Mouse (Mus musculus): ENCODE measurements around the gene Procr. TPM values are rescaled to one million over a fixed set of nuclear protein-coding genes. Genes with fewer than 3 reads are reported as not detected.

Procr gene
- total RNA-seq, 2 experiments from 2014 or later, result 20.6 to 34.4 TPM

DNA sequence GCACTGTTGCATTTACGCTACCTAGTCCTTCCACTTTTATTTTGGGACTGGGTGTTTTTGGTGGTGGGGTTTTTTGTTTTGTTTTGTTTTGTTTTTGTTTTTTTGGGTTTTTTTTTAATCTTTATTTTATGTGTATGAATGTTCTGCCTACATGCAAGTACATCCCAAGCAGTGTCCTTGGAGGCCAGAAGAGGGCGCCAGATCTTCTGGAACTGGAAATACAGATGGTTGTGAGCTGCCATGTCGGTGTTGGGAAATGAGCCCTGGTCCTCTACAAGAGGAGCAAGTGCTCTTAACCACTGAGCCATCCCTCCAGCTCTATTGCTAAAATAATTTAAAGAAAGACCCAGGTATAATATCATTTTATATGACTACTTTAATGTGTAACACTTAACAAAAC lies 51.8 kb downstream of the Procr start:
- no peak for DNase-seq

DNA sequence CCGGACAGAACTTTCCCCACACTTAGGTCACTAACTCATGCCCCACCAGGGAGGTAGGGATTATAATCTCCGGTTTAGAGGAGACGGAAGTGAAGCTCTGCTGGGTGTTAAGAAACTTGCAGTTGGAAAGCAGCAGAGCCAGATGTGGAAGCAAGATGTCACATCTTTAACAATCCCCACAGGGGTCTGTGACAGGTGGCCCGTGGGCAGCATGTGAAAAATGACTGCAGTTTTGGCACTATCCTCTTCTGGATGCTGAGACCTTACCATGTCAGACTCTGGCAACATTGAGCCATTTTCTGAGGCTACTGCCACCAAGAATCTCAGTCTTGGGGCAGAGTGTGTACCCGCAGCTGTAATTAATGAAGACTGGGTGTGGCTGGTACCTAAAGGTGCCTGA lies 53.1 kb downstream of the Procr start:
- DNase-seq, result no peak

Other genes with a start within 250 kb of the Procr start
- 10 to 100 TPM; 26.5 to 40.9 TPM for gene Acss2, start 233.2 kb upstream of the Procr start, total RNA-seq (2021)
- gene Ggt7, start 232.9 kb upstream of the Procr start, total RNA-seq (2021), result 1 to 10 TPM; 4.4 to 6.9 TPM
- 10 to 100 TPM; 41.4 to 48.1 TPM for gene Gss, start 158.3 kb upstream of the Procr start, total RNA-seq (2021)
- gene Myh7b, start 139.9 kb upstream of the Procr start, total RNA-seq (2021), result 1 to 10 TPM in 1 of 2 experiments, under 1 TPM in 1; 0.33 to 1.1 TPM
- gene Trpc4ap, start 58.7 kb upstream of the Procr start, total RNA-seq (2021), result 100 to 1,000 TPM; 103 to 118 TPM
- 10 to 100 TPM; 32.0 to 39.6 TPM for gene Edem2, start 21.6 kb upstream of the Procr start, total RNA-seq (2021)
- gene Gm17581, start 15.3 kb upstream of the Procr start, total RNA-seq (2021), result not detected
- gene Mmp24, start 24.2 kb downstream of the Procr start, total RNA-seq (2021), result 1 to 10 TPM; 2.5 to 3.4 TPM
- gene BC029722, start 68.3 kb downstream of the Procr start, total RNA-seq (2021), result 10 to 100 TPM; 54.2 to 56.7 TPM
- 100 to 1,000 TPM; 106 to 121 TPM for gene Eif6, start 75.8 kb downstream of the Procr start, total RNA-seq (2021)
- not detected for gene Fam83c, start 83.7 kb downstream of the Procr start, total RNA-seq (2021)
- 100 to 1,000 TPM; 126 to 179 TPM for gene Uqcc1, start 179.2 kb downstream of the Procr start, total RNA-seq (2021)
- gene Gm15557, start 189.6 kb downstream of the Procr start, total RNA-seq (2021), result not detected
- gene Gdf5, start 194.2 kb downstream of the Procr start, total RNA-seq (2021), result 1 to 10 TPM; 1.6 to 3.5 TPM
- 10 to 100 TPM; 12.9 to 17.0 TPM for gene Cep250, start 205.3 kb downstream of the Procr start, total RNA-seq (2021)

Measured in adrenal gland, postnatal 10 days (tissue).